Comparison of ENCODE assay signal across 22 mouse cellular contexts in the genomic region with DNA sequence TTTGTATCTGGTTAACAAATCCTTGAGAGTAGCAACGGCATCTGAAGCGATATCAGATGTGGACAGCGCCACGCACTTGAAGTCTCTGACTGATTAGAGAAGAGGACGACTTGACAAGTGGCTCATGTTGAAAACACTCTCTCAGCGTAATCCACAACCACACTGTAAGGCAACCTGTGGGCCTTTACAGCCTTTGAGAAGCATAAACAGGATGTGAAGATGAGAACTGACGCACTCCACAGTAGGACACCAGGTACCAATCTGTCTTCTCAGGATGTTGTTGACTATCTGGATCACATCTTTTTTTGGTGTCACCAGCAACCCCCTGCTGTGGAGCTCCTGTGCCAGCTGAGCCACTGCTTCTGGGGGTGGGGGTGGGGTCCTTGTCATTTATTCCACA. TPM values are rescaled to one million over a fixed set of nuclear protein-coding genes. Genes with fewer than 3 reads are reported as not detected.
"Had no signal": no experiment of that assay in that cellular context is flagged by ENCODE, and none has a peak within 500 bp of the region (broad histone marks: within the 10 kb centered on the region; RNA-seq: fewer than 3 reads in every experiment).

No protein-coding gene starts in this region.

- H3K9ac ChIP-seq: limb, embryonic 12.5 days; liver, embryonic 13.5 days; liver, postnatal 0 days; lung, embryonic 15.5 days; midbrain, embryonic 13.5 days; neural tube, embryonic 12.5 days had no signal

- H3K9me3 ChIP-seq: limb, embryonic 12.5 days; liver, embryonic 13.5 days; lung, embryonic 15.5 days; midbrain, embryonic 13.5 days; neural tube, embryonic 12.5 days had no signal

- H3K4me3 ChIP-seq: limb, embryonic 12.5 days; liver, embryonic 13.5 days; lung, embryonic 15.5 days; midbrain, embryonic 13.5 days; neural tube, embryonic 12.5 days had no signal

- DNase-seq: kidney, adult 8-10 months; kidney, postnatal 25 days; layer of hippocampus, adult 9-11 months; layer of hippocampus, postnatal 36 days; liver; liver, embryonic 13.5 days; liver, postnatal 0 days; lung, postnatal 14 days; retina, postnatal 1 day; thymus, postnatal 36 days had no signal

- ATAC-seq: intestine, postnatal 0 days; liver, postnatal 0 days; midbrain, embryonic 13.5 days had no signal

- H3K4me1 ChIP-seq: limb, embryonic 12.5 days; liver, embryonic 13.5 days; lung, embryonic 15.5 days; midbrain, embryonic 13.5 days; neural tube, embryonic 12.5 days had no signal

- H3K27me3 ChIP-seq: neural tube, embryonic 12.5 days had no signal

- H3K36me3 ChIP-seq: limb, embryonic 12.5 days; liver, embryonic 13.5 days; lung, embryonic 15.5 days; midbrain, embryonic 13.5 days; neural tube, embryonic 12.5 days had no signal

- H3K4me2 ChIP-seq: limb, embryonic 12.5 days; liver, embryonic 13.5 days; lung, embryonic 15.5 days; midbrain, embryonic 13.5 days; neural tube, embryonic 12.5 days had no signal

- H3K27ac ChIP-seq: limb, embryonic 12.5 days; liver, embryonic 13.5 days; lung, embryonic 15.5 days; midbrain, embryonic 13.5 days; neural tube, embryonic 12.5 days had no signal

RNA-seq across cellular contexts. Expression of a gene that starts 19.7 kb away (rescaled TPM):
- total RNA-seq: layer of hippocampus, postnatal 36 days; left cerebral cortex, adult 8-10 months; left cerebral cortex, postnatal 36 days; megakaryocyte progenitor cell, adult 5-6 weeks; midbrain, postnatal 0 days had no signal
- polyA plus RNA-seq: intestine, postnatal 0 days; kidney, embryonic 16.5 days; liver, embryonic 13.5 days; liver, postnatal 0 days; midbrain, embryonic 13.5 days; midbrain, postnatal 0 days; small intestine, adult 2 months; stomach, embryonic 16.5 days had no signal

RNA-seq across cellular contexts. Expression of a gene that starts 40.0 kb away (rescaled TPM):
- total RNA-seq: layer of hippocampus, postnatal 36 days; left cerebral cortex, adult 8-10 months; left cerebral cortex, postnatal 36 days; megakaryocyte progenitor cell, adult 5-6 weeks; midbrain, postnatal 0 days had no signal
